Mouse (Mus musculus) forebrain, embryonic 12.5 days (tissue): ENCODE data around the gene Ddb2. TPM values are rescaled to one million over a fixed set of nuclear protein-coding genes. Genes with fewer than 3 reads are reported as not detected.
"Not testable (repeated sequence)": the region's sequence is repeated elsewhere in the genome, so short reads cannot be mapped to it uniquely, and the experiment has no call there.

Experiments used
- ATAC-seq: fragments of 200-750 bp; cut with Nextera tagmentation; 2 replicates; pipeline ENCODE4 v1.8.0; 2017; ENCODE audit warnings: moderate TSS enrichment; ENCODE audit not compliant: low FRiP score
- H3K27ac ChIP-seq: fragments of 300-500 bp; sonication (generic); 2 replicates; pipeline ENCODE4 v1.5.1; 2016; ENCODE audit warnings: mild to moderate bottlenecking
- H3K27me3 ChIP-seq: fragments of 300-500 bp; sonication (generic); 2 replicates; pipeline ENCODE4 v1.6.1; 2016; ENCODE audit warnings: mild to moderate bottlenecking
- H3K36me3 ChIP-seq: fragments of 300-500 bp; sonication (generic); replicated peaks from 2 replicates; pipeline ENCODE4 v1.6.1; 2016; ENCODE audit warnings: mild to moderate bottlenecking
- H3K4me1 ChIP-seq: fragments of 300-500 bp; sonication (generic); 2 replicates; pipeline ENCODE4 v1.6.1; 2016
- H3K4me2 ChIP-seq: fragments of 300-500 bp; sonication (generic); 2 replicates; pipeline ENCODE4 v1.6.1; 2016; ENCODE audit warnings: mild to moderate bottlenecking, moderate library complexity
- H3K4me3 ChIP-seq: fragments of 300-500 bp; sonication (generic); replicated peaks from 2 replicates; pipeline ENCODE4 v1.5.1; 2016; ENCODE audit warnings: mild to moderate bottlenecking
- H3K9ac ChIP-seq: fragments of 300-500 bp; sonication (generic); 2 replicates; pipeline ENCODE4 v1.6.1; 2016; ENCODE audit warnings: mild to moderate bottlenecking
- H3K9me3 ChIP-seq: fragments of 300-500 bp; sonication (generic); 2 replicates; pipeline ENCODE4 v1.6.1; 2016
- WGBS: fragments of 180-500 bp; shearing (Covaris S2); methylation state at CpG from one replicate; pipeline ENCODE4 v1.1.7; 2016; 5-methylcytosine and 5-hydroxymethylcytosine counted together
- polyA plus RNA-seq: library from polyadenylated mRNA; unstranded; fragments of >200 nt; fragmentation: Nextera tagmentation; extraction: Ambion mirVana; gene quantifications from 2 replicates; pipeline ENCODE4 v1.2.1, GENCODE M21; 2016

The Ddb2 gene
- polyA plus RNA-seq, 1 experiment from 2014 or later: 10.3 TPM

DNA sequence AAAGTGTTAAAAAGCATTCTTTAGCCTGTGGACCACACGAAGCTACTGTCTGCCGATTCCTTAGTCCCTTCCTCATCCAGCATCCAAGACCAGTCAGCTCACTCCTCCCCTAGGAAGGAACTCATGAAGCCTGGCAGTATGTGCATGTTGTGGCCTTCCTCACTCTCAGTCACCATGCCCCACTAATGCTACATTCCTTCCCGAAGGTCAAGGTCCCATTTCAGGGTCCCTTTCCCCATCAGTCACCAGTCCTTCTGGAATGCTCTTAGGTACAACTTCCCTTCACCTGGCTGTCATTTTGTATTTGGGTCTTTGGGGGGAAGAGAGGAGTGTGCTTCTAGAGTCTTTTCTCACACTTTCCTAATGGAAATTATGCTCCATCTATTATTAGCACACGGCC, 15.2 kb upstream of the Ddb2 start:
- Histone ChIP-seq H3K9ac (no peak overlapping the region), H3K27ac (no peak overlapping the region), H3K36me3 (no peaks in the 10 kb centered on the region), H3K9me3 (no peaks in the 10 kb centered on the region), H3K4me2 (no peak overlapping the region), H3K27me3 (peaks cover 44% of the 10 kb centered on the region), H3K4me3 (no peak overlapping the region), H3K4me1 (peaks cover 22% of the 10 kb centered on the region)
- WGBS: 76% methylated on average over 4 of the region's 4 CpGs
- no peak for ATAC-seq

DNA sequence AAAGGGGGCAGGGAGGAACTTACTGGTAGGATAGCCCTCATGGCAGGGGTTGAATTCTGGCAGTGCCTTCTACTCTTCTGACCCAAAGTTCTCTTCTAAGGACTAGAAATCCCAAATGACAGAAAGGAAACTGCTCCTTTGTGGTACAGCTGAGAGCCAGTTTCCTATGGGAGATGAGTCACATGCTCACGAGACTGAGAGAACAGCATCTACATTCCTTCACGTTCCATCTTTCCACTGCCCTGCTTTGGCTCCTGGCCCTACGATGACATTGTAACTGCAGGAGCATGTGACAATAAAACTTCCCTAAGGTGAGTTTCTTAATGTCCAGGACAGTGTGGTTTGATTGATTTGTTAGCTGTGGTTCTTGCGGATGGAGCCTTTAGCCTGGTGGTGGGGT, 11.6 kb upstream of the Ddb2 start:
- Histone ChIP-seq H3K9ac (no peak overlapping the region), H3K4me2 (no peak overlapping the region), H3K4me3 (no peak overlapping the region), H3K36me3 (no peaks in the 10 kb centered on the region), H3K27ac (no peak overlapping the region), H3K4me1 (no peaks in the 10 kb centered on the region; the same call in 1 of the 2 replicates), H3K9me3 (no peaks in the 10 kb centered on the region), H3K27me3 (peaks cover 13% of the 10 kb centered on the region; the same call in 1 of the 2 replicates)
- WGBS: 94% methylated on average over 4 of the region's 4 CpGs
- no peak for ATAC-seq

DNA sequence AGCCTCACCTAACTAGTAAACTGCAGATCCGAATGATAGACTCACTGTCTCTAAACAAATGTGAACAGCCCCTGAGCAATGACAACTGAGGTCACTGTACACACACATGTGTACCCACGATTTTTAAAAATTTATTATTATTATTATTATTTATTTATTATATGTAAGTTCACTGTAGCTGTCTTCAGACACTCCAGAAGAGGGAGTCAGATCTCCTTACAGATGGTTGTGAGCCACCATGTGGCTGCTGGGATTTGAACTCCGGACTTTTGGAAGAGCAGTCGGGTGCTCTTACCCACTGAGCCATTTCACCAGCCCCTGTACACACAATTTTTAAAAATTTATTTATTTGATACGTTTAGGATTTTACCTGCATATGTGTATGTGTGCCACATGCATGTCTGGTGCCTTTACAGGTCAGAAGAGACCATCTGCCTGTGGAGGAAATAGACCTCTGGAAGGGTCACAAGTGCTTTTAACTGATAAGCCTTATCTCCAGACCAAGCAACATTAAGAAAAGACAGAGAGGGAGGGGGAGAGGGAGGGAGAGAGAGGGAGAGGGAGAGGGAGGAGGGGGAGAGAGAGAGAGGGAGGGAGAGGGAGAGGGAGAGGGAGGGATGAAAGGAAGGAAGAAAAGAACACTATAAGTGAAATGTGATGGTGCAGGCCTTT, 7.9 kb upstream of the Ddb2 start:
- Histone ChIP-seq H3K36me3 (no peaks in the 10 kb centered on the region), H3K27ac (no peak overlapping the region), H3K4me3 (no peak overlapping the region), H3K4me2 (no peak overlapping the region), H3K4me1 (no peaks in the 10 kb centered on the region; the same call in 1 of the 2 replicates), H3K27me3 (no peaks in the 10 kb centered on the region), H3K9ac (no peak overlapping the region), H3K9me3 (no peaks in the 10 kb centered on the region)
- no peak for ATAC-seq
- WGBS: 81% methylated on average over 5 of the region's 5 CpGs

DNA sequence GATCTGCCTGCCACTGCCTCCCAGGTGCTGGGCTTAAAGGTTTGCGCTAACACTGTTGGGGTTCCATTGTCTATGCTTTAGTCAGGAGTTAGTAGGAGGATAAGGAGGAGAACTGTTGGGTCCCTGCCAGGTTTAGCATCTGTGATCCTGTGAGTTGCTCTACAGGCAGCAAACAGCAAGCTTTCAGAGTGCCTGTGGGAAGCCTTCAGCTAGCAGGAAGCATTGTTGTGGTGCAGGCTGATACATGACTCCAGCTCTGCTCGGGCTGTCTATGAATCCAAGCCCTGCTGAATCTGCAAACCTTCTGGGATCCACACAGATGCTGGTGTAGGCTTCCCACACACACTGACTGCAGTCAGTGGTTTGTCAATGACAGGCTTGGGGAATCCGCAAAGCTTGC, 6.6 kb upstream of the Ddb2 start:
- H3K9me3 ChIP-seq: no peaks in the 10 kb centered on the region
- no peak overlapping the region for H3K4me2 ChIP-seq
- 65% methylated on average over 3 of the region's 3 CpGs for WGBS
- no peaks in the 10 kb centered on the region; the same call in 1 of the 2 replicates for H3K4me1 ChIP-seq
- no peaks in the 10 kb centered on the region for H3K36me3 ChIP-seq
- H3K4me3 ChIP-seq: no peak overlapping the region
- no peak overlapping the region for H3K9ac ChIP-seq
- ATAC-seq: no peak
- no peaks in the 10 kb centered on the region for H3K27me3 ChIP-seq
- peak overlapping the region; percentile 25; the same call in 1 of the 2 replicates for H3K27ac ChIP-seq

GRCm38 (mm10) chr2:91242547-91242946, 5.8 kb upstream of the Ddb2 start:
- H3K27ac ChIP-seq: no peak overlapping the region
- no peaks in the 10 kb centered on the region for H3K36me3 ChIP-seq
- H3K4me3 ChIP-seq: no peak overlapping the region
- H3K9ac ChIP-seq: no peak overlapping the region
- H3K9me3 ChIP-seq: no peaks in the 10 kb centered on the region
- no peaks in the 10 kb centered on the region for H3K27me3 ChIP-seq
- H3K4me2 ChIP-seq: no peak overlapping the region
- WGBS: 78% methylated on average over 5 of the region's 5 CpGs
- peaks cover 4% of the 10 kb centered on the region; the same call in 1 of the 2 replicates for H3K4me1 ChIP-seq
- no peak for ATAC-seq

GRCm38 (mm10) chr2:91237511-91238080, 814 bp upstream of the Ddb2 start:
- H3K27me3 ChIP-seq, H3K9ac ChIP-seq, H3K36me3 ChIP-seq, H3K9me3 ChIP-seq: not testable (repeated sequence)
- Histone ChIP-seq H3K27ac (peak overlapping the region; percentile 95), H3K4me3 (peak overlapping the region; percentile 54), H3K4me2 (peak overlapping the region; percentile 77), H3K4me1 (peaks cover 10% of the 10 kb centered on the region; the same call in 1 of the 2 replicates)
- WGBS: 33% methylated on average over 4 of the region's 4 CpGs
- ATAC-seq: peak; percentile 34

DNA sequence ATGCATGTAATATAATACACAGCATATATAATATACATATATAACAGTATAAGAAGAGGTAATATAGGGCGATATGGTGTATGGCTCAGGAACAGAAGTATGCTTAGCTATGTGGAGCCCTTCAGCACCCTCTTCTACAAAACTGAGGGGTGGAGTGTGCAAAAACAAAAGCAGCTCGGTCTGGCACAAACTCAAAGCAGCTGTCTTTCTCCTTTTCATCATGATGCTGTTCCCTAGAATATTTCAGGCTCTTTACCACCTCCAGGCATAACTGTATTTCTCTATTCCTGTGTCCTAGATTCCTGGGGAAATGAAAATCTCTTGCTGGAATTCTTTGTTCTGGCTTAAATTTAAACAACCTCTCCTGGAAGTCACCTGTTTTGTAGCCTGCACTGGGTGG, 7.0 kb downstream of the Ddb2 start:
- no peak for ATAC-seq
- Histone ChIP-seq H3K4me2 (no peak overlapping the region), H3K4me3 (no peak overlapping the region), H3K9me3 (no peaks in the 10 kb centered on the region), H3K36me3 (0 out of 2 replicates have a peak, but pooled peaks cover 4% of the 10 kb centered on the region), H3K9ac (no peak overlapping the region), H3K27me3 (no peaks in the 10 kb centered on the region), H3K27ac (no peak overlapping the region), H3K4me1 (no peaks in the 10 kb centered on the region)
- WGBS: 80% methylated on average over 2 of the region's 2 CpGs

DNA sequence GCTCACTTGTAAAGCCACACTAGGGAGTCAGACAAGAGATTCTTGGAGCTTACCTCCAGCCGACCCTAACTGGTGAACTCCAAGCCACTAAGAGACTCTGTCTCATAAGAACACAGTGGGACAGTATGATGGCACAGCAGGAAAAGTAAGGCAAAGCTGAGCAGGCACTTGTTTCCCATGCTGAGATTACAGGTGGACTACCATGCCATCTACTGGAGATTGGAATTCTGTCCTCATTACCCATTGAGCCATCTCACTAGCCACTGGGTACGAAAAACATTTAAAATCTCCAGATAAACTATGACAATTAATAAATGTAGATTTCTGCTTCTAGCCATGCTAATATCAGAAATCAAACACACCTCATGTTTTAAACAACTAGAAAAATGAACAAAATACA, 13.2 kb downstream of the Ddb2 start:
- Histone ChIP-seq H3K9me3 (no peaks in the 10 kb centered on the region), H3K4me3 (no peak overlapping the region), H3K27me3 (no peaks in the 10 kb centered on the region), H3K27ac (no peak overlapping the region), H3K4me2 (no peak overlapping the region), H3K4me1 (no peaks in the 10 kb centered on the region), H3K36me3 (no peaks in the 10 kb centered on the region), H3K9ac (no peak overlapping the region)
- WGBS: 79% methylated on average over 2 of the region's 2 CpGs
- ATAC-seq: no peak

- no peak for ATAC-seq
- H3K9ac ChIP-seq: no peak overlapping the region
- H3K4me1 ChIP-seq: no peaks in the 10 kb centered on the region
- peaks cover 12% of the 10 kb centered on the region for H3K36me3 ChIP-seq
- H3K27me3 ChIP-seq: no peaks in the 10 kb centered on the region
- no peak overlapping the region for H3K4me3 ChIP-seq
- no peak overlapping the region for H3K4me2 ChIP-seq
- H3K9me3 ChIP-seq: no peaks in the 10 kb centered on the region
- H3K27ac ChIP-seq: no peak overlapping the region
- WGBS: 91% methylated on average over 3 of the region's 3 CpGs
These were observed 16.3 kb downstream of the Ddb2 start for GRCm38 (mm10) chr2:91220501-91220900.

GRCm38 (mm10) chr2:91217032-91217431, 19.8 kb downstream of the Ddb2 start:
- H3K36me3 ChIP-seq: peaks cover 42% of the 10 kb centered on the region
- H3K27me3 ChIP-seq: no peaks in the 10 kb centered on the region
- WGBS: 71% methylated on average over 4 of the region's 4 CpGs
- H3K9me3 ChIP-seq: no peaks in the 10 kb centered on the region
- no peak overlapping the region for H3K4me2 ChIP-seq
- ATAC-seq: no peak
- no peak overlapping the region for H3K27ac ChIP-seq
- no peaks in the 10 kb centered on the region for H3K4me1 ChIP-seq
- no peak overlapping the region for H3K4me3 ChIP-seq
- H3K9ac ChIP-seq: no peak overlapping the region

- no peak overlapping the region for H3K4me2 ChIP-seq
- H3K27me3 ChIP-seq: no peaks in the 10 kb centered on the region
- H3K4me1 ChIP-seq: no peaks in the 10 kb centered on the region
- H3K9me3 ChIP-seq: no peaks in the 10 kb centered on the region
- no peak overlapping the region for H3K9ac ChIP-seq
- no peak overlapping the region for H3K4me3 ChIP-seq
- ATAC-seq: no peak
- H3K36me3 ChIP-seq: peaks cover 76% of the 10 kb centered on the region
- no peak overlapping the region for H3K27ac ChIP-seq
These were observed 23.5 kb downstream of the Ddb2 start for GRCm38 (mm10) chr2:91213311-91213710.

GRCm38 (mm10) chr2:91206254-91206775, 30.5 kb downstream of the Ddb2 start:
- Histone ChIP-seq H3K4me2 (no peak overlapping the region), H3K27me3 (no peaks in the 10 kb centered on the region), H3K4me3 (no peak overlapping the region), H3K4me1 (peaks cover 20% of the 10 kb centered on the region), H3K9ac (no peak overlapping the region), H3K9me3 (no peaks in the 10 kb centered on the region), H3K27ac (no peak overlapping the region), H3K36me3 (peaks cover 57% of the 10 kb centered on the region)
- no peak for ATAC-seq
- 92% methylated on average over 9 of the region's 9 CpGs for WGBS
